Mouse (Mus musculus) ES-Bruce4 (cell line): Measurements from ENCODE around the gene Ctnna2.

Experiments used
- CTCF ChIP-seq: IDR thresholded peaks from one replicate; pipeline ENCODE4 v1.8.1; 2011; ENCODE audit warnings: low read depth, low read length
- EP300 ChIP-seq: IDR thresholded peaks from 2 replicates; pipeline ENCODE4 v1.6.1; 2011; ENCODE audit warnings: low read depth, low read length; ENCODE audit not compliant: insufficient read depth
- POLR2A ChIP-seq: IDR thresholded peaks from one replicate; pipeline ENCODE4 v1.8.1; 2011; ENCODE audit warnings: low read length; ENCODE audit not compliant: insufficient read depth

- TF ChIP-seq POLR2A = no peak
- no peak for TF ChIP-seq CTCF
- TF ChIP-seq EP300 = no peak
Observed at GRCm38 (mm10) chr6:77301305-77301704, 678.2 kb downstream of the Ctnna2 start.
